In genomic region chr4:108350819-108351218, GRCm38 (mm10) we compare ENCODE assay signal across 8 mouse cellular contexts. TPM values are rescaled to one million over a fixed set of nuclear protein-coding genes. Genes with fewer than 3 reads are reported as not detected.
A peak's percentile ranks its signal among the peaks of the same experiment; 100 is the strongest.
DNase-seq lines count a peak whose midpoint lies in the region; ATAC-seq and TF ChIP-seq lines count a peak whose summit lies in the region.

No protein-coding gene starts in this region.

- H3K4me1 ChIP-seq in E14TG2a.4 (replicated peaks; ENCODE audit: low read depth, low read length): peaks cover 58% of the 10 kb centered on the region
- H3K4me1 ChIP-seq in brown adipose tissue, adult 24 weeks (ENCODE audit: control insufficient read depth, insufficient read depth, insufficient read length, low read length): peaks cover 54% of the 10 kb centered on the region
- peaks cover 44 to 51% of the 10 kb centered on the region in 2 experiments for H3K4me1 ChIP-seq in heart, embryonic 14.5 days (ENCODE audit: control insufficient read depth in 2 of 2, insufficient read depth in 2 of 2, low read length in 2 of 2)
- H3K4me1 ChIP-seq in limb, embryonic 14.5 days (ENCODE audit: control insufficient read depth, insufficient read depth, low read length): peaks cover 45% of the 10 kb centered on the region
- H3K4me1 ChIP-seq in midbrain, embryonic 16.5 days (ENCODE audit: control insufficient read depth, insufficient read depth, low read length): peaks cover 3% of the 10 kb centered on the region; the same call in 1 of the 2 replicates

- H3K4me3 ChIP-seq in E14TG2a.4 (replicated peaks; ENCODE audit: low read length): peak overlapping the region; percentile 54
- no peak overlapping the region for H3K4me3 ChIP-seq in brown adipose tissue, adult 24 weeks (ENCODE audit: insufficient read depth, low read depth, low read length)
- H3K4me3 ChIP-seq in heart, embryonic 14.5 days (ENCODE audit: control insufficient read depth in 1 of 2, insufficient read depth in 1 of 2, low read depth in 1 of 2, low read length in 2 of 2): no peak overlapping the region
- H3K4me3 ChIP-seq in limb, embryonic 14.5 days (replicated peaks; ENCODE audit: low read length): no peak overlapping the region
- H3K4me3 ChIP-seq in midbrain, embryonic 16.5 days (ENCODE audit: low read depth, low read length): no peak overlapping the region

- DNase-seq in limb, embryonic 14.5 days (ENCODE audit: low spot score): peak; percentile 72
- DNase-seq in urinary bladder, postnatal 25 days (ENCODE audit: low spot score): no peak
- DNase-seq in cerebellum, adult 11-12 months: no peak

- H3K27me3 ChIP-seq in E14TG2a.4 (ENCODE audit: insufficient read depth, low read length): no peaks in the 10 kb centered on the region; the same call in 1 of the 2 replicates
- H3K27me3 ChIP-seq in heart, embryonic 14.5 days (ENCODE audit: control insufficient read depth, insufficient read depth, low read length): no peaks in the 10 kb centered on the region
- no peaks in the 10 kb centered on the region for H3K27me3 ChIP-seq in limb, embryonic 14.5 days (ENCODE audit: control insufficient read depth, insufficient read depth, low read length)
- no peaks in the 10 kb centered on the region for H3K27me3 ChIP-seq in midbrain, embryonic 16.5 days (ENCODE audit: control insufficient read depth, insufficient read depth, low read depth, low read length)

- H3K9me3 ChIP-seq in E14TG2a.4 (ENCODE audit: low read length): no peaks in the 10 kb centered on the region
- H3K9me3 ChIP-seq in heart, embryonic 14.5 days (ENCODE audit: control insufficient read depth, low read length): no peaks in the 10 kb centered on the region
- H3K9me3 ChIP-seq in limb, embryonic 14.5 days (ENCODE audit: control insufficient read depth, low read length): no peaks in the 10 kb centered on the region
- no peaks in the 10 kb centered on the region for H3K9me3 ChIP-seq in midbrain, embryonic 16.5 days (replicated peaks; ENCODE audit: control insufficient read depth, low read length, poor library complexity, severe bottlenecking)

- 3% methylated on average over 8 of the region's 8 CpGs for WGBS in heart, embryonic 14.5 days
- under 1% methylated on average over 8 of the region's 8 CpGs for WGBS in limb, embryonic 14.5 days
- 14% methylated on average over 8 of the region's 8 CpGs for WGBS in midbrain, embryonic 16.5 days

- 0 out of 2 replicates have a peak overlapping the region, but pooled peaks have one; percentile 18 for H3K9ac ChIP-seq in heart, embryonic 14.5 days (ENCODE audit: low read length)
- 0 out of 2 replicates have a peak overlapping the region, but pooled peaks have one; percentile 8 for H3K9ac ChIP-seq in limb, embryonic 14.5 days (ENCODE audit: low read depth, low read length, severe bottlenecking)
- no peak overlapping the region for H3K9ac ChIP-seq in midbrain, embryonic 16.5 days (ENCODE audit: low read depth, low read length)

- no peaks in the 10 kb centered on the region for H3K36me3 ChIP-seq in E14TG2a.4 (ENCODE audit: insufficient read depth, low read length)
- H3K36me3 ChIP-seq in heart, embryonic 14.5 days (ENCODE audit: control insufficient read depth, insufficient read depth, low read length): no peaks in the 10 kb centered on the region
- H3K36me3 ChIP-seq in limb, embryonic 14.5 days (ENCODE audit: control insufficient read depth, insufficient read depth, low read length): no peaks in the 10 kb centered on the region
- no peaks in the 10 kb centered on the region for H3K36me3 ChIP-seq in midbrain, embryonic 16.5 days (ENCODE audit: control insufficient read depth, insufficient read depth, low read length)

- H3K4me2 ChIP-seq in heart, embryonic 14.5 days (ENCODE audit: low read length): peak overlapping the region; percentile 22
- peak overlapping the region; percentile 11 for H3K4me2 ChIP-seq in limb, embryonic 14.5 days (replicated peaks; ENCODE audit: low read depth, low read length, severe bottlenecking)
- no peak overlapping the region for H3K4me2 ChIP-seq in midbrain, embryonic 16.5 days (ENCODE audit: low read length)

- TF ChIP-seq CTCF in E14TG2a.4 (conservative IDR thresholded peaks at IDR 0.05; ENCODE audit: low read length): no peak

- peak; percentile 74 for ATAC-seq in heart, embryonic 14.5 days (ENCODE audit: insufficient number of reproducible peaks, insufficient read depth, low FRiP score, low read depth)
- peak; percentile 82 for ATAC-seq in limb, embryonic 14.5 days (ENCODE audit: low FRiP score, low read depth)
- peak; percentile 26; the same call in 1 of the 2 replicates for ATAC-seq in midbrain, embryonic 16.5 days
- ATAC-seq in erythroid progenitor cell, adult 5-6 weeks (replicated peaks; ENCODE audit: low FRiP score, poor library complexity, severe bottlenecking): no peak

- H3K27ac ChIP-seq in brown adipose tissue, adult 24 weeks (replicated peaks; ENCODE audit: low read depth, low read length): peak overlapping the region; percentile 62
- H3K27ac ChIP-seq in heart, embryonic 14.5 days (replicated peaks in 1 of 2; ENCODE audit: control insufficient read depth in 1 of 2, insufficient read depth in 1 of 2, low read depth in 2 of 2, low read length in 2 of 2): peak overlapping the region; percentile 84 to 86
- H3K27ac ChIP-seq in limb, embryonic 14.5 days (replicated peaks; ENCODE audit: low read depth, low read length): peak overlapping the region; percentile 76
- peak overlapping the region; percentile 17; the same call in 1 of the 2 replicates for H3K27ac ChIP-seq in midbrain, embryonic 16.5 days (ENCODE audit: low read length)

- no peak for TF ChIP-seq POLR2A in limb, embryonic 14.5 days (IDR thresholded peaks at IDR 0.05; ENCODE audit: borderline replicate concordance, extremely low read depth, insufficient read depth, insufficient read length)

RNA-seq across cellular contexts. Expression of gene Coa7, which starts 22.9 kb away (rescaled TPM):
- 36.8 and 56.8 TPM in 2 replicates for polyA plus RNA-seq in brown adipose tissue, adult 24 weeks (2012; ENCODE audit: insufficient read depth, insufficient read length, missing spikeins)
- polyA plus RNA-seq in heart, embryonic 14.5 days (2014; fragmentation: Nextera tagmentation; extraction: Ambion mirVana): 47.4 and 48.9 TPM in 2 replicates
- polyA plus RNA-seq in limb, embryonic 14.5 days (2012; rRNA removed): 12.2 and 17.1 TPM in 2 replicates
- polyA plus RNA-seq in limb, embryonic 14.5 days (2014; fragmentation: Nextera tagmentation; extraction: Ambion mirVana): 39.0 and 44.4 TPM in 2 replicates
- 46.8 and 58.5 TPM in 2 replicates for polyA plus RNA-seq in midbrain, embryonic 16.5 days (2015; fragmentation: Nextera tagmentation; extraction: Ambion mirVana)
- total RNA-seq in erythroid progenitor cell, adult 5-6 weeks (2015; ENCODE audit: low replicate concordance): 2.5 TPM in 1 of 2 replicates, not detected in the other
- total RNA-seq in erythroid progenitor cell, adult 5-6 weeks (2017; ENCODE audit: low replicate concordance): 2.8 and 11.9 TPM in 2 replicates

RNA-seq across cellular contexts. Expression of gene Shisal2a, which starts 32.3 kb away (rescaled TPM):
- not detected in 2 replicates for polyA plus RNA-seq in brown adipose tissue, adult 24 weeks (2012; ENCODE audit: insufficient read depth, insufficient read length, missing spikeins)
- polyA plus RNA-seq in heart, embryonic 14.5 days (2014; fragmentation: Nextera tagmentation; extraction: Ambion mirVana): 1.1 and 2.0 TPM in 2 replicates
- polyA plus RNA-seq in limb, embryonic 14.5 days (2012; rRNA removed): 5.7 and 8.8 TPM in 2 replicates
- polyA plus RNA-seq in limb, embryonic 14.5 days (2014; fragmentation: Nextera tagmentation; extraction: Ambion mirVana): 4.2 and 5.4 TPM in 2 replicates
- 6.8 and 6.9 TPM in 2 replicates for polyA plus RNA-seq in midbrain, embryonic 16.5 days (2015; fragmentation: Nextera tagmentation; extraction: Ambion mirVana)
- total RNA-seq in erythroid progenitor cell, adult 5-6 weeks (2015; ENCODE audit: low replicate concordance): not detected in 2 replicates
- total RNA-seq in erythroid progenitor cell, adult 5-6 weeks (2017; ENCODE audit: low replicate concordance): not detected in 2 replicates

RNA-seq across cellular contexts. Expression of gene Zyg11b, which starts 49.9 kb away (rescaled TPM):
- 16.2 and 18.3 TPM in 2 replicates for polyA plus RNA-seq in brown adipose tissue, adult 24 weeks (2012; ENCODE audit: insufficient read depth, insufficient read length, missing spikeins)
- 10.3 and 10.7 TPM in 2 replicates for polyA plus RNA-seq in heart, embryonic 14.5 days (2014; fragmentation: Nextera tagmentation; extraction: Ambion mirVana)
- 14.6 and 14.9 TPM in 2 replicates for polyA plus RNA-seq in limb, embryonic 14.5 days (2012; rRNA removed)
- polyA plus RNA-seq in limb, embryonic 14.5 days (2014; fragmentation: Nextera tagmentation; extraction: Ambion mirVana): 14.7 and 15.4 TPM in 2 replicates
- 37.0 and 38.3 TPM in 2 replicates for polyA plus RNA-seq in midbrain, embryonic 16.5 days (2015; fragmentation: Nextera tagmentation; extraction: Ambion mirVana)
- total RNA-seq in erythroid progenitor cell, adult 5-6 weeks (2015; ENCODE audit: low replicate concordance): 3.8 and 5.0 TPM in 2 replicates
- 2.0 and 4.5 TPM in 2 replicates for total RNA-seq in erythroid progenitor cell, adult 5-6 weeks (2017; ENCODE audit: low replicate concordance)

RNA-seq across cellular contexts. Expression of gene Gpx7, which starts 55.9 kb away (rescaled TPM):
- polyA plus RNA-seq in brown adipose tissue, adult 24 weeks (2012; ENCODE audit: insufficient read depth, insufficient read length, missing spikeins): 4.6 and 13.0 TPM in 2 replicates
- 57.7 and 68.5 TPM in 2 replicates for polyA plus RNA-seq in heart, embryonic 14.5 days (2014; fragmentation: Nextera tagmentation; extraction: Ambion mirVana)
- polyA plus RNA-seq in limb, embryonic 14.5 days (2012; rRNA removed): 92.8 and 98.8 TPM in 2 replicates
- 104 and 117 TPM in 2 replicates for polyA plus RNA-seq in limb, embryonic 14.5 days (2014; fragmentation: Nextera tagmentation; extraction: Ambion mirVana)
- polyA plus RNA-seq in midbrain, embryonic 16.5 days (2015; fragmentation: Nextera tagmentation; extraction: Ambion mirVana): 26.5 and 26.9 TPM in 2 replicates
- not detected in 2 replicates for total RNA-seq in erythroid progenitor cell, adult 5-6 weeks (2015; ENCODE audit: low replicate concordance)
- not detected in 2 replicates for total RNA-seq in erythroid progenitor cell, adult 5-6 weeks (2017; ENCODE audit: low replicate concordance)

Comparison
In these comparisons a context has a peak if more than half of its experiments do, and no peak if none do; other contexts are left out.
1. H3K27ac ChIP-seq: peak in every context shown above with its lines; median percentile 85 in heart, embryonic 14.5 days; 76 in limb, embryonic 14.5 days; 62 in brown adipose tissue, adult 24 weeks; 17 in midbrain, embryonic 16.5 days.